Mouse (Mus musculus): ENCODE measurements at regions not wholly inside any gene's neighbourhood (a gene's known extent, or its start where the extent isn't known, plus 50 kb on each side); places are given as distances from the start of the nearest gene placed in this dataset.

GRCm38 (mm10) chr4:34259444-34259843, 209.5 kb upstream of the Spaca1 start:
- no peak for TF ChIP-seq CTCF (IDR thresholded peaks at IDR 0.05; ENCODE audit: control insufficient read depth, insufficient read depth, insufficient replicate concordance, low read depth, low read length)
- no peak for TF ChIP-seq POLR2A (IDR thresholded peaks at IDR 0.05; ENCODE audit: control insufficient read depth, low read depth, low read length)

Data from testis, adult 2 months (tissue).